Mouse (Mus musculus): ENCODE measurements around the gene Gas2l3.

Gas2l3 gene

GRCm38 (mm10) chr10:89395823-89396222 is 47.9 kb downstream of the Gas2l3 start:
- DNase-seq (ENCODE audit: extremely low spot score) = peak; percentile 78

GRCm38 (mm10) chr10:89395321-89395720 is 48.4 kb downstream of the Gas2l3 start:
- no peak for DNase-seq (ENCODE audit: extremely low spot score)

GRCm38 (mm10) chr10:89392687-89393086 is 51.1 kb downstream of the Gas2l3 start:
- DNase-seq (ENCODE audit: extremely low spot score) = no peak

GRCm38 (mm10) chr10:89391571-89392163 is 52.1 kb downstream of the Gas2l3 start:
- no peak for DNase-seq (ENCODE audit: extremely low spot score)

- DNase-seq (ENCODE audit: extremely low spot score) = no peak
Observed at GRCm38 (mm10) chr10:89386461-89386860, 57.3 kb downstream of the Gas2l3 start.

GRCm38 (mm10) chr10:89383462-89383861 is 60.3 kb downstream of the Gas2l3 start:
- peak; percentile 73 for DNase-seq (ENCODE audit: extremely low spot score)

GRCm38 (mm10) chr10:89377750-89378149 is 66.0 kb downstream of the Gas2l3 start:
- DNase-seq (ENCODE audit: extremely low spot score) = no peak

- no peak for DNase-seq (ENCODE audit: extremely low spot score)
Observed at GRCm38 (mm10) chr10:89370051-89370450, 73.7 kb downstream of the Gas2l3 start.

- no peak for DNase-seq (ENCODE audit: extremely low spot score)
Observed at GRCm38 (mm10) chr10:89358933-89359332, 84.8 kb downstream of the Gas2l3 start.
